Mouse (Mus musculus): ENCODE results near the gene Zfp69. TPM values are rescaled to one million over a fixed set of nuclear protein-coding genes. Genes with fewer than 3 reads are reported as not detected.

Zfp69 gene
- polyA plus RNA-seq, 1 experiment from 2014 or later: 5.3 TPM

GRCm38 (mm10) chr4:120893656-120894401, 57.7 kb downstream of the Zfp69 start:
- no peaks in the 10 kb centered on the region for H3K9me3 ChIP-seq (ENCODE audit: control insufficient read depth, low read length)
- H3K4me1 ChIP-seq (replicated peaks; ENCODE audit: control insufficient read depth, insufficient read depth, low read length): no peaks in the 10 kb centered on the region
- H3K27ac ChIP-seq (ENCODE audit: low read length): no peak overlapping the region
- 81% methylated on average over 11 of the region's 11 CpGs for WGBS
- H3K4me3 ChIP-seq (replicated peaks; ENCODE audit: low read length): no peak overlapping the region
- H3K27me3 ChIP-seq (replicated peaks; ENCODE audit: control insufficient read depth, insufficient read depth, low read length): no peaks in the 10 kb centered on the region
- no peaks in the 10 kb centered on the region for H3K36me3 ChIP-seq (ENCODE audit: control insufficient read depth, insufficient read depth)
- H3K4me2 ChIP-seq (ENCODE audit: low read length): no peak overlapping the region
- ATAC-seq: no peak
- no peak overlapping the region for H3K9ac ChIP-seq (replicated peaks; ENCODE audit: low read depth, low read length)

- Histone ChIP-seq H3K9ac (replicated peaks; ENCODE audit: low read depth, low read length) (no peak overlapping the region), H3K27me3 (replicated peaks; ENCODE audit: control insufficient read depth, insufficient read depth, low read length) (no peaks in the 10 kb centered on the region), H3K4me3 (replicated peaks; ENCODE audit: low read length) (no peak overlapping the region), H3K36me3 (ENCODE audit: control insufficient read depth, insufficient read depth) (no peaks in the 10 kb centered on the region), H3K4me1 (replicated peaks; ENCODE audit: control insufficient read depth, insufficient read depth, low read length) (no peaks in the 10 kb centered on the region), H3K27ac (ENCODE audit: low read length) (no peak overlapping the region), H3K9me3 (ENCODE audit: control insufficient read depth, low read length) (no peaks in the 10 kb centered on the region), H3K4me2 (ENCODE audit: low read length) (no peak overlapping the region)
- no peak for ATAC-seq
- 50% methylated on average over 1 of the region's 1 CpGs for WGBS
These were observed 59.0 kb downstream of the Zfp69 start for GRCm38 (mm10) chr4:120892516-120892915.

- Histone ChIP-seq H3K4me2 (ENCODE audit: low read length) (no peak overlapping the region), H3K4me3 (replicated peaks; ENCODE audit: low read length) (no peak overlapping the region), H3K4me1 (replicated peaks; ENCODE audit: control insufficient read depth, insufficient read depth, low read length) (no peaks in the 10 kb centered on the region), H3K27ac (ENCODE audit: low read length) (no peak overlapping the region), H3K36me3 (ENCODE audit: control insufficient read depth, insufficient read depth) (no peaks in the 10 kb centered on the region), H3K9ac (replicated peaks; ENCODE audit: low read depth, low read length) (no peak overlapping the region), H3K27me3 (replicated peaks; ENCODE audit: control insufficient read depth, insufficient read depth, low read length) (no peaks in the 10 kb centered on the region), H3K9me3 (ENCODE audit: control insufficient read depth, low read length) (no peaks in the 10 kb centered on the region)
- no peak for ATAC-seq
These were observed 59.5 kb downstream of the Zfp69 start for GRCm38 (mm10) chr4:120891960-120892359.

- Histone ChIP-seq H3K27me3 (replicated peaks; ENCODE audit: control insufficient read depth, insufficient read depth, low read length) (no peaks in the 10 kb centered on the region), H3K4me1 (replicated peaks; ENCODE audit: control insufficient read depth, insufficient read depth, low read length) (peaks cover 1% of the 10 kb centered on the region), H3K4me3 (replicated peaks; ENCODE audit: low read length) (no peak overlapping the region), H3K27ac (ENCODE audit: low read length) (no peak overlapping the region), H3K9me3 (ENCODE audit: control insufficient read depth, low read length) (no peaks in the 10 kb centered on the region), H3K4me2 (ENCODE audit: low read length) (no peak overlapping the region), H3K9ac (replicated peaks; ENCODE audit: low read depth, low read length) (no peak overlapping the region), H3K36me3 (ENCODE audit: control insufficient read depth, insufficient read depth) (no peaks in the 10 kb centered on the region)
- ATAC-seq: no peak
- 60% methylated on average over 11 of the region's 11 CpGs for WGBS
These were observed 60.6 kb downstream of the Zfp69 start for GRCm38 (mm10) chr4:120890754-120891440.

GRCm38 (mm10) chr4:120888884-120889283, 62.6 kb downstream of the Zfp69 start:
- Histone ChIP-seq H3K36me3 (ENCODE audit: control insufficient read depth, insufficient read depth) (no peaks in the 10 kb centered on the region), H3K27ac (ENCODE audit: low read length) (no peak overlapping the region), H3K4me1 (replicated peaks; ENCODE audit: control insufficient read depth, insufficient read depth, low read length) (peaks cover 11% of the 10 kb centered on the region), H3K4me3 (replicated peaks; ENCODE audit: low read length) (no peak overlapping the region), H3K9me3 (ENCODE audit: control insufficient read depth, low read length) (no peaks in the 10 kb centered on the region), H3K27me3 (replicated peaks; ENCODE audit: control insufficient read depth, insufficient read depth, low read length) (no peaks in the 10 kb centered on the region), H3K9ac (replicated peaks; ENCODE audit: low read depth, low read length) (no peak overlapping the region), H3K4me2 (ENCODE audit: low read length) (no peak overlapping the region)
- WGBS: 75% methylated on average over 8 of the region's 8 CpGs
- ATAC-seq: no peak

- H3K9ac ChIP-seq (replicated peaks; ENCODE audit: low read depth, low read length): no peak overlapping the region
- H3K4me3 ChIP-seq (replicated peaks; ENCODE audit: low read length): no peak overlapping the region
- H3K36me3 ChIP-seq (ENCODE audit: control insufficient read depth, insufficient read depth): no peaks in the 10 kb centered on the region
- no peak overlapping the region for H3K4me2 ChIP-seq (ENCODE audit: low read length)
- no peak overlapping the region for H3K27ac ChIP-seq (ENCODE audit: low read length)
- peak; percentile 31; the same call in 1 of the 2 replicates for ATAC-seq
- H3K9me3 ChIP-seq (ENCODE audit: control insufficient read depth, low read length): no peaks in the 10 kb centered on the region
- WGBS: 28% methylated on average over 8 of the region's 8 CpGs
- H3K27me3 ChIP-seq (replicated peaks; ENCODE audit: control insufficient read depth, insufficient read depth, low read length): no peaks in the 10 kb centered on the region
- H3K4me1 ChIP-seq (replicated peaks; ENCODE audit: control insufficient read depth, insufficient read depth, low read length): peaks cover 17% of the 10 kb centered on the region
These were observed 64.0 kb downstream of the Zfp69 start for GRCm38 (mm10) chr4:120887381-120888112.

GRCm38 (mm10) chr4:120886811-120887210, 64.7 kb downstream of the Zfp69 start:
- Histone ChIP-seq H3K27ac (ENCODE audit: low read length) (no peak overlapping the region), H3K4me1 (replicated peaks; ENCODE audit: control insufficient read depth, insufficient read depth, low read length) (peaks cover 24% of the 10 kb centered on the region), H3K27me3 (replicated peaks; ENCODE audit: control insufficient read depth, insufficient read depth, low read length) (no peaks in the 10 kb centered on the region), H3K9me3 (ENCODE audit: control insufficient read depth, low read length) (no peaks in the 10 kb centered on the region), H3K4me2 (ENCODE audit: low read length) (no peak overlapping the region), H3K9ac (replicated peaks; ENCODE audit: low read depth, low read length) (no peak overlapping the region), H3K36me3 (ENCODE audit: control insufficient read depth, insufficient read depth) (no peaks in the 10 kb centered on the region), H3K4me3 (replicated peaks; ENCODE audit: low read length) (no peak overlapping the region)
- ATAC-seq: no peak
- 87% methylated on average over 5 of the region's 5 CpGs for WGBS

- no peak overlapping the region for H3K4me2 ChIP-seq (ENCODE audit: low read length)
- no peaks in the 10 kb centered on the region for H3K27me3 ChIP-seq (replicated peaks; ENCODE audit: control insufficient read depth, insufficient read depth, low read length)
- H3K9ac ChIP-seq (replicated peaks; ENCODE audit: low read depth, low read length): no peak overlapping the region
- peaks cover 24% of the 10 kb centered on the region for H3K4me1 ChIP-seq (replicated peaks; ENCODE audit: control insufficient read depth, insufficient read depth, low read length)
- WGBS: 26% methylated on average over 4 of the region's 4 CpGs
- no peak for ATAC-seq
- no peak overlapping the region for H3K27ac ChIP-seq (ENCODE audit: low read length)
- H3K4me3 ChIP-seq (replicated peaks; ENCODE audit: low read length): no peak overlapping the region
- H3K36me3 ChIP-seq (ENCODE audit: control insufficient read depth, insufficient read depth): no peaks in the 10 kb centered on the region
- H3K9me3 ChIP-seq (ENCODE audit: control insufficient read depth, low read length): no peaks in the 10 kb centered on the region
These were observed 65.4 kb downstream of the Zfp69 start for GRCm38 (mm10) chr4:120886131-120886530.

Data from forebrain, embryonic 16.5 days (tissue).